Mouse (Mus musculus): ENCODE measurements around the gene Skiv2l. TPM values are rescaled to one million over a fixed set of nuclear protein-coding genes. Genes with fewer than 3 reads are reported as not detected.

The Skiv2l gene
- 50.6 and 55.0 TPM in 2 replicates for polyA plus RNA-seq (2015; fragmentation: Nextera tagmentation; extraction: Ambion mirVana)

DNA sequence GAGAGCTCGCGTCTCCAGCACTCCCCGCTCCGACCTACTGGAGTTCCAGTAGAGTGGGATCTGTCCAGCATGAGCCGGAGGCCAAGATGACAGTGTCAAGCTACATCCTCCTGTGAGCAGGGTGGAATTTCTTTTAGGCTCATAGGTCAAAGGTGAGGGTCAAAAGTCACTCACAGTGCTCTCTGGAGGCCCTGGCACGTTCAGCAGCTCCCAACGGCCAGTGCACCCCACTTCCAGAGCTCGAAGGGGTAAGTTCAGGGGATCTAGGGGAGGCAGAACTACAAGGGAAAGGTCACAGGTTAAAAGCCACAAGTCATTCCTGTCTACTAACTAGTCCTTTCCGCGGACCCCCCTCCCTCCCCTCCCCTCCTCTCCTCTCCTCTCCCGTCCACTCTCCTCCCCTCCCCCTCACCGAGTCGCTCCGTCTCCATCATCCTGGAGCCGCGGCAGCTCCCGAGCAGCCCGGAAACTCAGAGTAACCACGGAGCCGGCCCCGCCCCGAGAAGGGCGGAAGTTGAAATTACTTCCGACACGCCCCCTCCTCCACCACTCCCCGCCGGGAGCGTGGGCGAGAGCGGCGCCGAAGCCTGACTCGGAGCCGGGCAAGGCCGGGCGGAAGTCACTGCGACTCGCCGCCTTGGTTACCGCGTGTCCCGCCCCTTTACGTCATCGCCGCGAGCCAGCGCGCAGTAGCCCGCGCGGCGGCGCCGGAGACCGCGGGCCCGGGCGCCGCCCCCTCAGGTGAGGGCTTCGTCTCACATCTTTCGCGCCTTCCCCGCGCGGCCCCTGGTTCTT, at the start of gene Skiv2l, which contains the start of gene Nelfe:
Gene Skiv2l (minus strand): TSS at position 489 of the 795 bp plus-strand sequence.
Gene Nelfe (plus strand): TSS at position 670 of the 795 bp plus-strand sequence.
- Histone ChIP-seq H3K4me1 (peaks cover 24% of the 10 kb centered on the region), H3K27ac (replicated peaks) (0 out of 2 replicates have a peak within 1 kb of the TSS, but pooled peaks have one; percentile 51), H3K4me3 (replicated peaks) (peak within 1 kb of the TSS; percentile 98), H3K9ac (peak within 1 kb of the TSS; percentile 98), H3K4me2 (replicated peaks) (peak within 1 kb of the TSS; percentile 94), H3K36me3 (peaks cover 57% of the 10 kb centered on the region), H3K27me3 (no peaks in the 10 kb centered on the region), H3K9me3 (replicated peaks) (no peaks in the 10 kb centered on the region)
- WGBS, result under 1% methylated on average over 59 of the region's 65 CpGs
- peak; percentile 97 for ATAC-seq (ENCODE audit: insufficient number of reproducible peaks, low FRiP score, low TSS enrichment, low read depth)

DNA sequence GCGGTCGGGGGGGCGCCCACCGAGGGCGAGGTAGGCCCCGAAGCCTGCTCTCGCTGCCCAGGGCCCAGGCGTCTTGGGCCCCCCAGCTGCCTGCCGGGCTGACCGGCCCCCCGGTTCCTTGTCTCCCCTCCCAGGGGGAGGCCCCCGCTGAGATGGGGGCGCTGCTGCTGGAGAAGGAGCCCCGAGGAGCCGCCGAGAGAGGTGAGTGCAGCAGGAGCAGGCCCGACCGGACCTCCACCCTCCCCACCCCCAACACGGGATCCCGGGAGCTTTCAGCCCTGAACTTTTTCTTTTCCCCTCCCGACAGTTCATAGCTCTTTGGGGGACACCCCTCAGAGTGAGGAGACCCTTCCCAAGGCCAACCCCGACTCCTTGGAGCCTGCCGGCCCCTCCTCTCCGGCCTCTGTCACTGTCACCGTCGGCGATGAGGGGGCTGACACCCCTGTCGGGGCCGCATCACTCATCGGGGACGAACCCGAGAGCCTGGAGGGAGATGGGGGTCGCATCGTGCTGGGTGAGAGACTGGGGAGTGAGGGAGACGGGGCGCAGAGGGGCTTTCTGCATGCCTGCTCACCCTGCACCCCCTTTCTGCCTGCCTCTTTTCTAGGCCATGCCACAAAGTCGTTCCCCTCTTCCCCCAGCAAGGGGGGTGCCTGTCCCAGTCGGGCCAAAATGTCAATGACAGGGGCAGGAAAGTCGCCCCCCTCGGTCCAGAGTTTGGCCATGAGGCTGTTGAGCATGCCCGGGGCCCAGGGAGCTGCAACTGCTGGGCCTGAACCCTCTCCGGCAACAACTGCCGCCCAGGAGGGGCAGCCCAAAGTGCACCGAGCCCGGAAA, 49.3 kb upstream of the Skiv2l start:
- H3K4me1 ChIP-seq, result peaks cover 30% of the 10 kb centered on the region
- WGBS, result under 1% methylated on average over 37 of the region's 45 CpGs
- peak overlapping the region; percentile 70 for H3K4me2 ChIP-seq (replicated peaks)
- peaks cover 33% of the 10 kb centered on the region for H3K36me3 ChIP-seq
- no peak for ATAC-seq (ENCODE audit: insufficient number of reproducible peaks, low FRiP score, low TSS enrichment, low read depth)
- H3K27me3 ChIP-seq, result no peaks in the 10 kb centered on the region
- H3K4me3 ChIP-seq (replicated peaks), result peak overlapping the region; percentile 85
- H3K27ac ChIP-seq (replicated peaks), result peak overlapping the region; percentile 97
- no peaks in the 10 kb centered on the region for H3K9me3 ChIP-seq (replicated peaks)
- H3K9ac ChIP-seq, result peak overlapping the region; percentile 90

DNA sequence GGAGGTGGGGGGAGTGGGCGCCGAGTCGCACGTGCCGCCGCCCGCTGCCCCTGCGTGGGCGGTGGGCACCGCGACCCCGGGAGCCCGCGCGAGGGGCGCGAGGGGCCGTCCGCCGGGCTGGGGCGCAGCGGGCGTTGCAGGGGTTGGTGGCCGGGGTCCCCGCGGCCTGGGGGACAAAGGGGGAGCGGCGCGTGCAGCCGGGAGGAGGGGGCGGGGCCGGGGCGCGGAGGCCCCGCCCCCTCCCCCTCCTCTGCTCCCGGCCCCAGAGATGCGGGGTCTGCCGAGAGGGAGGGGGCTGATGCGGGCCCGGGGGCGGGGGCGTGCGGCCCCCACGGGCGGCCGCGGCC, 48.7 kb upstream of the Skiv2l start:
- H3K4me2 ChIP-seq (replicated peaks), result peak overlapping the region; percentile 70
- peaks cover 30% of the 10 kb centered on the region for H3K4me1 ChIP-seq
- H3K27ac ChIP-seq (replicated peaks), result peak overlapping the region; percentile 97
- no peaks in the 10 kb centered on the region for H3K9me3 ChIP-seq (replicated peaks)
- ATAC-seq (ENCODE audit: insufficient number of reproducible peaks, low FRiP score, low TSS enrichment, low read depth), result no peak
- H3K4me3 ChIP-seq (replicated peaks), result peak overlapping the region; percentile 85
- H3K27me3 ChIP-seq, result no peaks in the 10 kb centered on the region
- under 1% methylated on average over 20 of the region's 47 CpGs for WGBS
- peaks cover 27% of the 10 kb centered on the region for H3K36me3 ChIP-seq
- peak overlapping the region; percentile 90 for H3K9ac ChIP-seq

DNA sequence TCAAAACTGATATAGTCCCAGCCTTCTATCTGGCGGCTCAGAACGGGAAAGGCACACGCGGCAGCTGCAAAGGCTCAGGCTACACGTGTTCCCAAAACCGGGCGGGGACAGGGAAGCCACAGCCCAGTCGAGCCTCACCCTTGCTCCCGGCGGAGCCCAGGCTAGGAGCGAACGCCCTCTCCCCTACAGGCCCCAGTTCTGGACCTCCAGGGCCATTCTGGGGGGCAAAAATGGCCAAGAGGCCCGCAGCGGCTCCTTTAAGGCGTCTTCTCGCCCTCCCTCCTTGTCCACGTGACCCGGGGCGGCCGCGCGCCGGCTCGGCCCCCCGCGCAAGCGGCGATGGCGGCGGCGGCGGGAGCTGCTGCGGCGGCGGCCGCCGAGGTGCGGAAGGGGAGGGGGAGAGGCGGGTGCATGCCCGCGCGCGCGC, 48.2 kb upstream of the Skiv2l start, which contains the start of the genes C2 and Ehmt2:
Gene C2 (minus strand): TSS at position 106 of the 427 bp plus-strand sequence.
Gene Ehmt2 (plus strand): TSS at position 310 of the 427 bp plus-strand sequence.
- Histone ChIP-seq H3K4me2 (replicated peaks) (peak within 1 kb of the TSS; percentile 70), H3K4me3 (replicated peaks) (peak within 1 kb of the TSS; percentile 85), H3K27ac (replicated peaks) (peak within 1 kb of the TSS; percentile 97), H3K36me3 (peaks cover 22% of the 10 kb centered on the region), H3K27me3 (no peaks in the 10 kb centered on the region), H3K9ac (peak within 1 kb of the TSS; percentile 90), H3K9me3 (replicated peaks) (no peaks in the 10 kb centered on the region), H3K4me1 (peaks cover 30% of the 10 kb centered on the region)
- 0% methylated on average over 43 of the region's 44 CpGs for WGBS
- peak; percentile 32 for ATAC-seq (ENCODE audit: insufficient number of reproducible peaks, low FRiP score, low TSS enrichment, low read depth)

DNA sequence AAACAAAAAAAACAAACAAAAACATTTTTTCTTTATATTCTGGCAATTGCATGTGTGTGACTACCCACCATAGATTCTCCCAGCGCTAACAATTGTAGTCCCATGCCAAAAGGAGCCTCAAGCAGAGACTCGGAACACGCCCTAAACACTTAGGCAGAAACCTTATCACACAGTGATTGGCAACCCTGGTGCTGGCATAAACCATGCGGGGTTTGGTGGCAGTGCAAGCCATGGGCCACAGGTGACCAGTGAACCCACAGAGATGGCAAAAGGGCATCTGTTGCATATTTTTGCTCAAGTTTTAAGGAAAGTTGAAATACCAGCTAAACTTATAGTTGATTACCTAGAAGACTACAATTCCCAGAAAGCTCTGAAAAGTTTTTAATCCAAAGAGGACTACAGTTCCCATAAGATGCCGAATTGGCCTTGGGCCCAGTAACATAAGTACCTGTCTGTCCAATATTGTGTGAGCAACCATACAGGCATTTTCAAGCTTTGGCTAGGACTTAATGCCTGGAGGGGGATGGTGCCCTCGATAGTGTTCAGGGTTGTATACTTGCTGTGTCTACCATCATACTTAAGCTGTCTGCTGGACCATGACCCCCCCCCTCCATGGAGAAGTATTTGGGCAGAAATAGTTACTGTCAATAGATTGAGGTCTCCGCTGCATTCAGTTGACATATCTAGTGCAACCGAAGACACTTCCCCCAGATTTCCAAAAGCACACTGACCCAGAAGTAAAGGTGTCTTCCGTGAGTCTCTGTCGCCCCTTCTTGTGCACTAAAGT, 47.6 kb upstream of the Skiv2l start:
- no peak for ATAC-seq (ENCODE audit: insufficient number of reproducible peaks, low FRiP score, low TSS enrichment, low read depth)
- peak overlapping the region; percentile 90 for H3K9ac ChIP-seq
- WGBS, result 13% methylated on average over 10 of the region's 10 CpGs
- H3K27ac ChIP-seq (replicated peaks), result peak overlapping the region; percentile 97
- no peaks in the 10 kb centered on the region for H3K27me3 ChIP-seq
- peak overlapping the region; percentile 70 for H3K4me2 ChIP-seq (replicated peaks)
- no peaks in the 10 kb centered on the region for H3K9me3 ChIP-seq (replicated peaks)
- H3K36me3 ChIP-seq, result peaks cover 16% of the 10 kb centered on the region
- H3K4me3 ChIP-seq (replicated peaks), result peak overlapping the region; percentile 85
- peaks cover 30% of the 10 kb centered on the region for H3K4me1 ChIP-seq

DNA sequence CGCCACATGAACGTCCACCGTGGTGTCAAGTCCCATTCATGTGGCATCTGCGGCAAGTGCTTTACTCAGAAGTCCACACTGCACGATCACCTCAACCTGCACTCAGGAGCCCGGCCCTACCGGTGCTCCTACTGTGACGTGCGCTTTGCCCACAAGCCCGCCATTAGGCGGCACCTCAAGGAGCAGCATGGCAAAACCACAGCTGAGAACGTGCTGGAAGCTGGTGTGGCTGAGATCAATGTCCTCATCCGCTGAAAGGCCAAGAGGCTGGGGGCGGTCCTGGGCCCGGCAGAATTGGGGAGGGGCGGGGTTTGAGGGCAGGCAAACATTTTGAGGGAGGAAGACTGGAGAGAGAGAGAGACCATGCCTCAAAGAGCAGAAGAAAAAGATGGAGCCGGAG, 46.4 kb upstream of the Skiv2l start:
- Histone ChIP-seq H3K27me3 (no peaks in the 10 kb centered on the region), H3K4me3 (replicated peaks) (no peak overlapping the region), H3K4me1 (peaks cover 30% of the 10 kb centered on the region), H3K4me2 (replicated peaks) (0 out of 2 replicates have a peak overlapping the region, but pooled peaks have one; percentile 15), H3K9ac (no peak overlapping the region), H3K9me3 (replicated peaks) (no peaks in the 10 kb centered on the region), H3K27ac (replicated peaks) (no peak overlapping the region; the same call in 1 of the 2 replicates), H3K36me3 (peaks cover 8% of the 10 kb centered on the region; the same call in 1 of the 2 replicates)
- no peak for ATAC-seq (ENCODE audit: insufficient number of reproducible peaks, low FRiP score, low TSS enrichment, low read depth)
- WGBS, result 79% methylated on average over 17 of the region's 17 CpGs

DNA sequence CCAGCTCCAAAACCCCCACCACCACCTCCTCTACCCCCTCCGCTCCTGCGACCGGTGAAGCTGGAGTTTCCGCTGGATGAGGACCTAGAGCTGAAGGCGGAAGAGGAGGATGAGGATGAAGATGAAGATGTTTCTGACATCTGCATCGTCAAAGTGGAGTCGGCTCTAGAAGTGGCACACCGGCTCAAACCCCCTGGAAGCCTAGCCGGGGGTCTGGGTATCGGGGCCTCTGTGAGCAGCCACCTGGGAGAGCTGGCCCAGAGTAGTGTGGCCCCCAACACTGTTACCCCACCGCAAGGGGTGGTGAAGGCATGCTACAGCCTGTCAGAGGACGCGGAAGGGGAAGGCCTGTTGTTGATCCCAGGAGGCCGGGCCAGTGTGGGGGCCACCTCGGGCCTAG, 45.7 kb upstream of the Skiv2l start:
- Histone ChIP-seq H3K9me3 (replicated peaks) (no peaks in the 10 kb centered on the region), H3K4me3 (replicated peaks) (peak overlapping the region; percentile 71), H3K4me2 (replicated peaks) (peak overlapping the region; percentile 87), H3K9ac (peak overlapping the region; percentile 67; the same call in 1 of the 2 replicates), H3K27ac (replicated peaks) (peak overlapping the region; percentile 91; the same call in 1 of the 2 replicates), H3K4me1 (peaks cover 30% of the 10 kb centered on the region), H3K27me3 (no peaks in the 10 kb centered on the region), H3K36me3 (peaks cover 4% of the 10 kb centered on the region; the same call in 1 of the 2 replicates)
- no peak for ATAC-seq (ENCODE audit: insufficient number of reproducible peaks, low FRiP score, low TSS enrichment, low read depth)
- 89% methylated on average over 15 of the region's 15 CpGs for WGBS

DNA sequence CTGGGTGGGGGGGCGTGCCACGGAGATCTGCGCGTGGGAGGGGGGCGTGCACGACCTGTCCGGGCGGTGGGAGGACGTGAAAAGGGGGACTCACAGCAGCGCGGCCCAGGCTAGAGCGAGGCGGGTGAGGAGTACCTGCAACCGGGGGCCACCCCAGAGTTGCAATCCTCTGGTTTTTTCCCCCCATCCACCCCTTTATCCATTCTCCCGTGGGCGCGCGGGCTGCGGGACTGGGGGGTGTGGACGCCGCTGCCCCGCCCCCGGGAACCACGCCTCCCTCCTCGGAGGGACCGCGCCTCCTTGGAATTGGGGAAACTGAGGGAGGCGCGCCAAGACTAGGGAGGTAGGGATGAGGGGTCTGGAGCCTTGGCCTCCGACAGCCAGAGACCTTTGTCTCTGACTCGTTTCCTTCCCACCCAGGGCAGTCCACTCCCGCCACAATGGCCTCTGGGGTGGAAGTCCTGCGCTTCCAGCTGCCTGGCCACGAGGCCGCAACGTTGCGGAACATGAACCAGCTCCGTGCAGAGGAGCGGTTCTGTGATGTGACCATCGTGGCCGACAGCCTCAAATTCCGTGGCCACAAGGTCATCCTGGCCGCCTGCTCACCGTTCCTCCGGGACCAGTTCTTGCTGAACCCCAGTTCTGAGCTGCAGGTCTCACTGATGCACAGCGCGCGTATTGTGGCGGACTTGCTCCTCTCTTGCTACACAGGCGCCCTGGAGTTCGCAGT, 45.0 kb upstream of the Skiv2l start:
- H3K27me3 ChIP-seq, result no peaks in the 10 kb centered on the region
- H3K4me1 ChIP-seq, result peaks cover 30% of the 10 kb centered on the region
- 6% methylated on average over 50 of the region's 51 CpGs for WGBS
- ATAC-seq (ENCODE audit: insufficient number of reproducible peaks, low FRiP score, low TSS enrichment, low read depth), result peak; percentile 8
- H3K4me2 ChIP-seq (replicated peaks), result peak overlapping the region; percentile 87
- peak overlapping the region; percentile 67 for H3K9ac ChIP-seq
- H3K36me3 ChIP-seq, result peaks cover 4% of the 10 kb centered on the region; the same call in 1 of the 2 replicates
- no peaks in the 10 kb centered on the region for H3K9me3 ChIP-seq (replicated peaks)
- peak overlapping the region; percentile 71 for H3K4me3 ChIP-seq (replicated peaks)
- H3K27ac ChIP-seq (replicated peaks), result peak overlapping the region; percentile 91

DNA sequence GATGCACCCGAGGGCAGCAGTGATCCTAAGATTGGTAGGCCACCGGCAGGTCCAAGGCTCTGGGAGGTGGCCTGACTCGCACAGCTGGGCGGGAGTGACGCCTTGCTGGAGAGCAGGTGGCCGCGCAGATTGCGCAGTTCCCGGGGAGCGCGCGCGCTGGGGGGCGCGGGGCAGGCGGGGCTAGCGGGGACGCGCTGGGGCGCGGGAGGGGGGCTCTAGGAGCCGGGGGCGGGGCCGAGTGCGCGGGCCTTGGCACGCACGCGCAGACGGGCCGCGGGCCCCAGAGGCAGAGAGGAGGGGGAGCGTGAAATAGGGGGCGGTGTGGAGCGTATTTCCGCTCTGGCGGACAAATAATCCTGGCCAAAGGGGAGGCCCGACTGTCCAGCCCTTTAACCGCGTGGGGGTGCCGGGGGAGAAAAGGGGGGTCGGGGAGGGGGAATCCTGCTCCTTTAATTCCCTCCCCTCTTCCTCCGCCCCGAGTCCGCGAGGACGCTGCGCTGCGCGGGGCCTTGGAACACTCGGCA, 44.1 kb upstream of the Skiv2l start:
- Histone ChIP-seq H3K9me3 (replicated peaks) (no peaks in the 10 kb centered on the region), H3K27me3 (no peaks in the 10 kb centered on the region), H3K27ac (replicated peaks) (peak overlapping the region; percentile 91), H3K36me3 (peaks cover 4% of the 10 kb centered on the region; the same call in 1 of the 2 replicates), H3K9ac (peak overlapping the region; percentile 67), H3K4me3 (replicated peaks) (peak overlapping the region; percentile 71), H3K4me2 (replicated peaks) (peak overlapping the region; percentile 87), H3K4me1 (peaks cover 30% of the 10 kb centered on the region)
- ATAC-seq (ENCODE audit: insufficient number of reproducible peaks, low FRiP score, low TSS enrichment, low read depth), result peak; percentile 90
- 0% methylated on average over 29 of the region's 51 CpGs for WGBS
